Mouse (Mus musculus): ENCODE results near the gene Gm20388.

GRCm38 (mm10) chr8:120373621-120374020, 463.0 kb downstream of the Gm20388 start:
- TF ChIP-seq CTCF (conservative IDR thresholded peaks at IDR 0.05; ENCODE audit: insufficient read depth, insufficient read length, low read depth, low read length), result no peak
- TF ChIP-seq POLR2A (IDR thresholded peaks at IDR 0.05; ENCODE audit: low read depth, low read length), result no peak

All from kidney, adult 2 months (tissue).